Mouse (Mus musculus) bone marrow, adult 2 months (tissue): ENCODE results near the gene Pole2.

ENCODE experiments used
- CTCF ChIP-seq: fragments of 200-500 bp; IDR thresholded peaks from 2 replicates; pipeline ENCODE4 v1.5.1; 2011; ENCODE audit warnings: low read length, control low read depth; ENCODE audit not compliant: control insufficient read depth, insufficient read depth
- POLR2A ChIP-seq: fragments of 200-500 bp; IDR thresholded peaks from 2 replicates; pipeline ENCODE4 v1.6.1; 2011; ENCODE audit warnings: low read depth, mild to moderate bottlenecking, control low read depth, low read length, borderline replicate concordance; ENCODE audit not compliant: control insufficient read depth

DNA sequence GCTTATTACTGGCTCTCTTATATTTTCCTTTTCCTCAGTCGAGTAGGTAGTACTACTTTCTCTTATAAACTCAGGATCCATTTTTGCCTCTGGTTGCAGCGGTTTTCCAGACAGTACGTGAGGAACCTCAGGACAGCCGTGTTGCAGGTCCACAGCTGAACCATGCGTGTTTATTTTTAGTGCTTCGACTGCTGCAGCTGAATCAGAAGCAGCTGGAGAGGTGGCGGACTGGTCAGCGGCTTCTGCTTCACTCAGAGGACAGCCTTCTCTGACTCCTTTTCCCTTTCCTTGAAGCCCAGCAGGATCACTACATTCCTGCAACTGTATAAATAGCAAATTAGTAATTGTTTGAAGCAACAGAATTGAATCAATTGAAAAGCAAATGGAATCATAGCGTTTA, 37.9 kb downstream of the Pole2 start:
- TF ChIP-seq POLR2A, result no peak
- no peak for TF ChIP-seq CTCF
